In genomic region chr13:67637294-67638007, GRCm38 (mm10) we compare ENCODE assay signal across 8 mouse cellular contexts. TPM values are rescaled to one million over a fixed set of nuclear protein-coding genes. Genes with fewer than 3 reads are reported as not detected.
A peak's percentile ranks its signal among the peaks of the same experiment; 100 is the strongest.
DNase-seq lines count a peak whose midpoint lies in the region; ATAC-seq and TF ChIP-seq lines count a peak whose summit lies in the region.

TSS of gene Gm49345 (minus strand) at chr13:67637769.
TSS of gene Zfp729a (minus strand) at chr13:67637791.

- H3K9me3 ChIP-seq in embryonic facial prominence, embryonic 15.5 days (replicated peaks), result no peaks in the 10 kb centered on the region
- no peaks in the 10 kb centered on the region for H3K9me3 ChIP-seq in limb, embryonic 14.5 days (ENCODE audit: control insufficient read depth, low read length)
- H3K9me3 ChIP-seq in midbrain, postnatal 0 days (ENCODE audit: low read length), result no peaks in the 10 kb centered on the region

- H3K4me2 ChIP-seq in embryonic facial prominence, embryonic 15.5 days (replicated peaks), result peak within 1 kb of the TSS; percentile 52
- peak within 1 kb of the TSS; percentile 60 for H3K4me2 ChIP-seq in limb, embryonic 14.5 days (replicated peaks; ENCODE audit: low read depth, low read length, severe bottlenecking)
- peak within 1 kb of the TSS; percentile 51 for H3K4me2 ChIP-seq in midbrain, postnatal 0 days (ENCODE audit: low read depth, low read length, poor library complexity, severe bottlenecking)

- H3K4me1 ChIP-seq in bone marrow, adult 2 months (ENCODE audit: control insufficient read depth, insufficient read depth, low read length), result no peaks in the 10 kb centered on the region; the same call in 1 of the 2 replicates
- no peaks in the 10 kb centered on the region for H3K4me1 ChIP-seq in embryonic facial prominence, embryonic 15.5 days
- H3K4me1 ChIP-seq in limb, embryonic 14.5 days (ENCODE audit: control insufficient read depth, insufficient read depth, low read length), result no peaks in the 10 kb centered on the region
- no peaks in the 10 kb centered on the region for H3K4me1 ChIP-seq in midbrain, postnatal 0 days (ENCODE audit: insufficient read depth, low read length)

- no peaks in the 10 kb centered on the region for H3K27me3 ChIP-seq in embryonic facial prominence, embryonic 15.5 days
- H3K27me3 ChIP-seq in limb, embryonic 14.5 days (ENCODE audit: control insufficient read depth, insufficient read depth, low read length), result no peaks in the 10 kb centered on the region
- no peaks in the 10 kb centered on the region for H3K27me3 ChIP-seq in midbrain, postnatal 0 days (ENCODE audit: insufficient read depth, low read length)

- H3K4me3 ChIP-seq in bone marrow, adult 2 months (replicated peaks; ENCODE audit: control insufficient read depth, low read depth, low read length), result peak within 1 kb of the TSS; percentile 90
- peak within 1 kb of the TSS; percentile 90 for H3K4me3 ChIP-seq in embryonic facial prominence, embryonic 15.5 days (replicated peaks)
- peak within 1 kb of the TSS; percentile 79 for H3K4me3 ChIP-seq in limb, embryonic 14.5 days (replicated peaks; ENCODE audit: low read length)
- peak within 1 kb of the TSS; percentile 76 for H3K4me3 ChIP-seq in midbrain, postnatal 0 days (ENCODE audit: low read depth, low read length)

- peak; percentile 97 for DNase-seq in 416B (ENCODE audit: low read depth)
- peak; percentile 96 for DNase-seq in heart, adult 8-10 months (ENCODE audit: low spot score)
- DNase-seq in kidney, adult 9 months, result peak; percentile 94
- DNase-seq in limb, embryonic 14.5 days (ENCODE audit: low spot score), result peak; percentile 90
- peak; percentile 94 for DNase-seq in midbrain, postnatal 0 days (ENCODE audit: low spot score)
- DNase-seq in spleen, postnatal 14 days (ENCODE audit: low spot score in 2 of 2), result peak; percentile 54 to 73

- H3K36me3 ChIP-seq in embryonic facial prominence, embryonic 15.5 days, result no peaks in the 10 kb centered on the region
- H3K36me3 ChIP-seq in limb, embryonic 14.5 days (ENCODE audit: control insufficient read depth, insufficient read depth, low read length), result no peaks in the 10 kb centered on the region
- no peaks in the 10 kb centered on the region for H3K36me3 ChIP-seq in midbrain, postnatal 0 days (ENCODE audit: insufficient read depth, low read length)

- peak within 1 kb of the TSS; percentile 68 for H3K9ac ChIP-seq in embryonic facial prominence, embryonic 15.5 days
- peak within 1 kb of the TSS; percentile 83 for H3K9ac ChIP-seq in limb, embryonic 14.5 days (ENCODE audit: low read depth, low read length, severe bottlenecking)
- H3K9ac ChIP-seq in midbrain, postnatal 0 days (replicated peaks; ENCODE audit: low read length, poor library complexity, severe bottlenecking), result peak within 1 kb of the TSS; percentile 69; the same call in 1 of the 2 replicates

- WGBS in bone marrow, adult 2 months, result 1% methylated on average over 19 of the region's 19 CpGs
- under 1% methylated on average over 19 of the region's 19 CpGs for WGBS in embryonic facial prominence, embryonic 15.5 days
- 0% methylated on average over 17 of the region's 19 CpGs for WGBS in limb, embryonic 14.5 days
- under 1% methylated on average over 19 of the region's 19 CpGs for WGBS in midbrain, postnatal 0 days

- peak; percentile 37; the same call in 1 of the 2 replicates for TF ChIP-seq POLR2A in bone marrow, adult 2 months (IDR thresholded peaks at IDR 0.05; ENCODE audit: borderline replicate concordance, control insufficient read depth, low read depth, low read length)
- peak; percentile 32; the same call in 1 of the 2 replicates for TF ChIP-seq POLR2A in limb, embryonic 14.5 days (IDR thresholded peaks at IDR 0.05; ENCODE audit: borderline replicate concordance, extremely low read depth, insufficient read depth, insufficient read length)

- H3K27ac ChIP-seq in bone marrow, adult 2 months (ENCODE audit: control insufficient read depth, insufficient read depth, low read depth, low read length, poor library complexity), result peak within 1 kb of the TSS; percentile 54
- H3K27ac ChIP-seq in embryonic facial prominence, embryonic 15.5 days (replicated peaks), result peak within 1 kb of the TSS; percentile 76
- H3K27ac ChIP-seq in limb, embryonic 14.5 days (replicated peaks; ENCODE audit: low read depth, low read length), result peak within 1 kb of the TSS; percentile 63
- peak within 1 kb of the TSS; percentile 62 for H3K27ac ChIP-seq in midbrain, postnatal 0 days (ENCODE audit: low read depth, low read length)

- TF ChIP-seq CTCF in bone marrow, adult 2 months (IDR thresholded peaks at IDR 0.05; ENCODE audit: control insufficient read depth, insufficient read depth, low read length), result peak; percentile 16; the same call in 1 of the 2 replicates
- peak; percentile 74 for TF ChIP-seq CTCF in midbrain, postnatal 0 days (IDR thresholded peaks at IDR 0.05)

- ATAC-seq in embryonic facial prominence, embryonic 15.5 days (ENCODE audit: insufficient number of reproducible peaks, low FRiP score, low TSS enrichment, low read depth), result peak; percentile 96
- peak; percentile 98 for ATAC-seq in limb, embryonic 14.5 days (ENCODE audit: low FRiP score, low read depth)
- ATAC-seq in midbrain, postnatal 0 days (ENCODE audit: low FRiP score), result peak; percentile 99

RNA-seq across cellular contexts. Expression of gene Gm49345, which starts in this region (rescaled TPM):
- polyA plus RNA-seq in bone marrow, adult 2 months (2011; ENCODE audit: insufficient read depth, insufficient read length, low replicate concordance, missing spikeins), result not detected in 2 replicates
- polyA plus RNA-seq in embryonic facial prominence, embryonic 15.5 days (2015; fragmentation: Nextera tagmentation; extraction: Ambion mirVana), result not detected in 2 replicates
- 1 to 10 TPM in 1 of 4 experiments, under 1 TPM in 3; 0.33 to 2.4 (median 0.39) TPM for total RNA-seq in heart, adult 8-10 months (2022)
- polyA plus RNA-seq in limb, embryonic 14.5 days (2012; rRNA removed), result not detected in 2 replicates
- polyA plus RNA-seq in limb, embryonic 14.5 days (2014; fragmentation: Nextera tagmentation; extraction: Ambion mirVana), result not detected in 2 replicates
- total RNA-seq in midbrain, postnatal 0 days (2014; rRNA removed), result not detected in 2 replicates
- 1.5 and 1.9 TPM in 2 replicates for polyA plus RNA-seq in midbrain, postnatal 0 days (2015; fragmentation: Nextera tagmentation; extraction: Ambion mirVana)

RNA-seq across cellular contexts. Expression of gene Zfp729a, which starts in this region (rescaled TPM):
- 0.83 and 8.7 TPM in 2 replicates for polyA plus RNA-seq in bone marrow, adult 2 months (2011; ENCODE audit: insufficient read depth, insufficient read length, low replicate concordance, missing spikeins)
- polyA plus RNA-seq in embryonic facial prominence, embryonic 15.5 days (2015; fragmentation: Nextera tagmentation; extraction: Ambion mirVana), result 2.5 and 2.8 TPM in 2 replicates
- total RNA-seq in heart, adult 8-10 months (2022), result 1 to 10 TPM; 3.9 to 5.5 (median 5.0) TPM
- polyA plus RNA-seq in limb, embryonic 14.5 days (2012; rRNA removed), result 2.9 and 3.5 TPM in 2 replicates
- polyA plus RNA-seq in limb, embryonic 14.5 days (2014; fragmentation: Nextera tagmentation; extraction: Ambion mirVana), result 5.1 and 5.4 TPM in 2 replicates
- 5.6 and 8.5 TPM in 2 replicates for total RNA-seq in midbrain, postnatal 0 days (2014; rRNA removed)
- polyA plus RNA-seq in midbrain, postnatal 0 days (2015; fragmentation: Nextera tagmentation; extraction: Ambion mirVana), result 1.8 and 1.9 TPM in 2 replicates

Comparison
In these comparisons a context has a peak if more than half of its experiments do, and no peak if none do; other contexts are left out.
1. Peak in every context shown above with its lines: DNase-seq, ATAC-seq, H3K4me3 ChIP-seq and H3K27ac ChIP-seq.